Mouse (Mus musculus): Measurements from ENCODE around the gene Taf1d.

GRCm38 (mm10) chr9:15263487-15263886 lies 42.5 kb upstream of the Taf1d start:
- TF ChIP-seq CTCF (conservative IDR thresholded peaks at IDR 0.05; ENCODE audit: low read length) (0 out of 2 replicates have a peak, but pooled peaks have one; percentile 3), NANOG (IDR thresholded peaks at IDR 0.05; ENCODE audit: borderline replicate concordance, low read length) (no peak), POU5F1 (IDR thresholded peaks at IDR 0.05; ENCODE audit: borderline replicate concordance, low read length) (no peak)
